Mouse (Mus musculus): Measurements from ENCODE around the gene Otulin.

DNA sequence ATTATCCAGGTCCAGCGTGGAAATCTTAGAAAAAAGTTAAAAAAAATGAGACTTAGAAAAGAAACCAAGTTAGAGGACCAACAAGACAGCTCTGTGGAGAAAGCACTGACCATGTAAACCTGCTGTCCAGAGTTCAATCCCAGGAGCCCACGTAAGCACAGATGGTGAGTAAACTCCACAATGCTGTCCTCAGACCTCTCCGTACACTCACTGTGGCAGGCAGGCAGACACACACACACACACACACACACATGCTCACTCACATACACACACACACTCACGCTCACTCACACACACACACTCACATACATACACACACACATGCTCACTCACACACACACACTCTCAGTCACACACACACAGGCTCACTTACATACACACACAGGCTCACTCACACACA is 17.2 kb downstream of the Otulin start:
- TF ChIP-seq CTCF (IDR thresholded peaks at IDR 0.05; ENCODE audit: insufficient read depth, low read depth, low read length), result no peak
- no peak for TF ChIP-seq POLR2A (IDR thresholded peaks at IDR 0.05; ENCODE audit: insufficient read depth, low read depth, low read length)
